Mouse (Mus musculus) olfactory bulb, adult 2 months (tissue): ENCODE measurements around the gene Aatk.

Experiments used
- CTCF ChIP-seq: fragments of 200-500 bp; IDR thresholded peaks from 2 replicates; pipeline ENCODE4 v1.5.1; 2012; ENCODE audit warnings: low read depth, mild to moderate bottlenecking, low read length, moderate library complexity; ENCODE audit not compliant: insufficient read depth
- POLR2A ChIP-seq: fragments of 200-500 bp; IDR thresholded peaks from 2 replicates; pipeline ENCODE4 v1.6.1; 2012; ENCODE audit warnings: mild to moderate bottlenecking, low read depth, low read length, moderate library complexity; ENCODE audit not compliant: insufficient read depth

- TF ChIP-seq POLR2A (no peak), CTCF (no peak)
These were observed 4.3 kb upstream of the Aatk start for GRCm38 (mm10) chr11:120051124-120051811.
